Mouse (Mus musculus) forebrain, embryonic 11.5 days (tissue): ENCODE measurements around the gene Dock6. TPM values are rescaled to one million over a fixed set of nuclear protein-coding genes. Genes with fewer than 3 reads are reported as not detected.

Experiments
- ATAC-seq: fragments of 200-750 bp; cut with Nextera tagmentation; replicated peaks from 2 replicates; pipeline ENCODE4 v1.8.0; 2017; ENCODE audit warnings: moderate TSS enrichment; ENCODE audit not compliant: low FRiP score
- DNase-seq: peaks from one replicate; pipeline ENCODE4 v3.0.0-alpha.2; 2017; ENCODE audit warnings: low spot score
- H3K27ac ChIP-seq: fragments of 300-500 bp; sonication (generic); 2 replicates; pipeline ENCODE4 v1.5.1; 2014; ENCODE audit warnings: low read depth, low read length
- H3K27me3 ChIP-seq: fragments of 300-500 bp; sonication (generic); 2 replicates; pipeline ENCODE4 v1.6.1; 2014; ENCODE audit warnings: mild to moderate bottlenecking, low read length, mixed read lengths; ENCODE audit not compliant: control insufficient read depth, insufficient read depth
- H3K36me3 ChIP-seq: fragments of 300-500 bp; sonication (generic); 2 replicates; pipeline ENCODE4 v1.6.1; 2014; ENCODE audit warnings: mild to moderate bottlenecking, low read length, moderate library complexity, mixed read lengths; ENCODE audit not compliant: control insufficient read depth, insufficient read depth
- H3K4me1 ChIP-seq: fragments of 300-500 bp; sonication (generic); replicated peaks from 2 replicates; pipeline ENCODE4 v1.6.1; 2014; ENCODE audit warnings: low read length, mixed read lengths; ENCODE audit not compliant: control insufficient read depth, insufficient read depth
- H3K4me2 ChIP-seq: fragments of 300-500 bp; sonication (generic); 2 replicates; pipeline ENCODE4 v1.6.1; 2014; ENCODE audit warnings: low read depth, mild to moderate bottlenecking, low read length, moderate library complexity, mixed read lengths; ENCODE audit not compliant: severe bottlenecking
- H3K4me3 ChIP-seq: fragments of 300-500 bp; sonication (generic); 2 replicates; pipeline ENCODE4 v1.5.1; 2014; ENCODE audit warnings: low read depth, low read length
- H3K9ac ChIP-seq: fragments of 300-500 bp; sonication (generic); 2 replicates; pipeline ENCODE4 v1.6.1; 2014; ENCODE audit warnings: low read length
- H3K9me3 ChIP-seq: fragments of 300-500 bp; sonication (generic); 2 replicates; pipeline ENCODE4 v1.6.1; 2016; ENCODE audit warnings: low read length, mixed read lengths; ENCODE audit not compliant: control insufficient read depth
- WGBS: fragments of 180-500 bp; shearing (Covaris S2); extraction: QIAGEN DNeasy Blood & Tissue Kit; methylation state at CpG from one replicate; pipeline ENCODE4 v1.1.7; 2014; 5-methylcytosine and 5-hydroxymethylcytosine counted together
- polyA plus RNA-seq: library from polyadenylated mRNA; unstranded; fragments of >200 nt; fragmentation: Nextera tagmentation; extraction: Ambion mirVana; gene quantifications from 2 replicates; pipeline ENCODE4 v1.2.1, GENCODE M21; 2014

Gene Dock6
- polyA plus RNA-seq, 1 experiment from 2014 or later = 27.5 TPM

- Histone ChIP-seq H3K9ac (no peak overlapping the region), H3K9me3 (no peaks in the 10 kb centered on the region), H3K36me3 (no peaks in the 10 kb centered on the region), H3K4me1 (no peaks in the 10 kb centered on the region), H3K4me3 (no peak overlapping the region), H3K27ac (no peak overlapping the region), H3K27me3 (no peaks in the 10 kb centered on the region), H3K4me2 (no peak overlapping the region)
- 58% methylated on average over 10 of the region's 10 CpGs for WGBS
- DNase-seq (no peak), ATAC-seq (no peak)
Measured at GRCm38 (mm10) chr9:21824366-21824765, 28.1 kb downstream of the Dock6 start.

- DNase-seq (no peak), ATAC-seq (no peak)
- WGBS = 71% methylated on average over 4 of the region's 4 CpGs
- H3K36me3 ChIP-seq = no peaks in the 10 kb centered on the region
- no peak overlapping the region for H3K9ac ChIP-seq
- no peak overlapping the region for H3K27ac ChIP-seq
- no peaks in the 10 kb centered on the region for H3K4me1 ChIP-seq
- H3K27me3 ChIP-seq = no peaks in the 10 kb centered on the region
- no peak overlapping the region for H3K4me3 ChIP-seq
- H3K4me2 ChIP-seq = no peak overlapping the region
- no peaks in the 10 kb centered on the region for H3K9me3 ChIP-seq
Measured at GRCm38 (mm10) chr9:21823957-21824356, 28.5 kb downstream of the Dock6 start.

- DNase-seq (no peak), ATAC-seq (no peak)
- Histone ChIP-seq H3K9me3 (no peaks in the 10 kb centered on the region), H3K27ac (no peak overlapping the region), H3K9ac (no peak overlapping the region), H3K36me3 (no peaks in the 10 kb centered on the region), H3K4me3 (no peak overlapping the region), H3K4me1 (no peaks in the 10 kb centered on the region), H3K27me3 (no peaks in the 10 kb centered on the region), H3K4me2 (no peak overlapping the region)
- 84% methylated on average over 6 of the region's 6 CpGs for WGBS
Measured at GRCm38 (mm10) chr9:21822686-21823085, 29.7 kb downstream of the Dock6 start.

- ATAC-seq (no peak), DNase-seq (no peak)
- Histone ChIP-seq H3K36me3 (no peaks in the 10 kb centered on the region), H3K27ac (no peak overlapping the region), H3K4me1 (no peaks in the 10 kb centered on the region), H3K27me3 (no peaks in the 10 kb centered on the region), H3K4me3 (no peak overlapping the region), H3K9ac (no peak overlapping the region), H3K9me3 (no peaks in the 10 kb centered on the region), H3K4me2 (no peak overlapping the region)
- 87% methylated on average over 12 of the region's 12 CpGs for WGBS
Measured at GRCm38 (mm10) chr9:21820183-21820582, 32.3 kb downstream of the Dock6 start.

GRCm38 (mm10) chr9:21819181-21819729 is 33.2 kb downstream of the Dock6 start:
- H3K4me3 ChIP-seq = no peak overlapping the region
- DNase-seq (no peak), ATAC-seq (no peak)
- no peak overlapping the region for H3K9ac ChIP-seq
- WGBS = 89% methylated on average over 2 of the region's 2 CpGs
- no peak overlapping the region for H3K27ac ChIP-seq
- no peak overlapping the region for H3K4me2 ChIP-seq
- H3K9me3 ChIP-seq = no peaks in the 10 kb centered on the region
- H3K4me1 ChIP-seq = no peaks in the 10 kb centered on the region
- H3K36me3 ChIP-seq = no peaks in the 10 kb centered on the region
- no peaks in the 10 kb centered on the region for H3K27me3 ChIP-seq

- WGBS = 92% methylated on average over 6 of the region's 6 CpGs
- H3K27ac ChIP-seq = no peak overlapping the region
- H3K27me3 ChIP-seq = no peaks in the 10 kb centered on the region
- no peak overlapping the region for H3K9ac ChIP-seq
- ATAC-seq (no peak), DNase-seq (no peak)
- no peaks in the 10 kb centered on the region for H3K4me1 ChIP-seq
- no peaks in the 10 kb centered on the region for H3K9me3 ChIP-seq
- no peaks in the 10 kb centered on the region for H3K36me3 ChIP-seq
- H3K4me3 ChIP-seq = no peak overlapping the region
- H3K4me2 ChIP-seq = no peak overlapping the region
Measured at GRCm38 (mm10) chr9:21818561-21818960, 33.9 kb downstream of the Dock6 start.

GRCm38 (mm10) chr9:21818125-21818524 is 34.3 kb downstream of the Dock6 start:
- no peaks in the 10 kb centered on the region for H3K27me3 ChIP-seq
- no peaks in the 10 kb centered on the region for H3K4me1 ChIP-seq
- H3K9ac ChIP-seq = no peak overlapping the region
- 83% methylated on average over 4 of the region's 4 CpGs for WGBS
- ATAC-seq (no peak), DNase-seq (no peak)
- no peaks in the 10 kb centered on the region for H3K36me3 ChIP-seq
- H3K9me3 ChIP-seq = no peaks in the 10 kb centered on the region
- H3K4me3 ChIP-seq = no peak overlapping the region
- H3K27ac ChIP-seq = no peak overlapping the region
- H3K4me2 ChIP-seq = no peak overlapping the region

- ATAC-seq = no peak
- DNase-seq = no peak
- no peak overlapping the region for H3K4me3 ChIP-seq
- H3K4me1 ChIP-seq = no peaks in the 10 kb centered on the region
- no peak overlapping the region for H3K4me2 ChIP-seq
- no peaks in the 10 kb centered on the region for H3K27me3 ChIP-seq
- H3K36me3 ChIP-seq = no peaks in the 10 kb centered on the region
- H3K27ac ChIP-seq = no peak overlapping the region
- no peak overlapping the region for H3K9ac ChIP-seq
- WGBS = 83% methylated on average over 9 of the region's 9 CpGs
- no peaks in the 10 kb centered on the region for H3K9me3 ChIP-seq
Measured at GRCm38 (mm10) chr9:21816716-21817305, 35.6 kb downstream of the Dock6 start.

- DNase-seq (no peak), ATAC-seq (no peak)
- H3K27me3 ChIP-seq = no peaks in the 10 kb centered on the region
- no peaks in the 10 kb centered on the region for H3K4me1 ChIP-seq
- no peak overlapping the region for H3K27ac ChIP-seq
- 97% methylated on average over 5 of the region's 5 CpGs for WGBS
- H3K9ac ChIP-seq = no peak overlapping the region
- H3K4me2 ChIP-seq = no peak overlapping the region
- H3K4me3 ChIP-seq = no peak overlapping the region
- no peaks in the 10 kb centered on the region for H3K9me3 ChIP-seq
- H3K36me3 ChIP-seq = no peaks in the 10 kb centered on the region
Measured at GRCm38 (mm10) chr9:21811170-21811569, 41.3 kb downstream of the Dock6 start.
